Mouse (Mus musculus): Measurements from ENCODE around the gene Kdm5b. TPM values are rescaled to one million over a fixed set of nuclear protein-coding genes. Genes with fewer than 3 reads are reported as not detected.

Kdm5b gene
- polyA plus RNA-seq, 1 experiment from 2014 or later: 84.4 TPM

GRCm38 (mm10) chr1:134555871-134556670, 3.9 kb upstream of the Kdm5b start:
- Histone ChIP-seq H3K9me3 (ENCODE audit: control insufficient read depth, low read length) (no peaks in the 10 kb centered on the region), H3K36me3 (ENCODE audit: control insufficient read depth, insufficient read depth, low read length) (no peaks in the 10 kb centered on the region), H3K4me3 (ENCODE audit: low read depth, low read length) (peak overlapping the region; percentile 58), H3K4me1 (replicated peaks; ENCODE audit: control insufficient read depth, insufficient read depth, low read length) (peaks cover 2% of the 10 kb centered on the region; the same call in 1 of the 2 replicates), H3K4me2 (ENCODE audit: low read depth, low read length, severe bottlenecking) (peak overlapping the region; percentile 95), H3K9ac (ENCODE audit: low read length) (peak overlapping the region; percentile 76), H3K27ac (ENCODE audit: low read depth, low read length) (peak overlapping the region; percentile 73), H3K27me3 (ENCODE audit: control insufficient read depth, insufficient read depth, low read length) (no peaks in the 10 kb centered on the region; the same call in 1 of the 2 replicates)
- 1% methylated on average over 44 of the region's 46 CpGs for WGBS
- DNase-seq (ENCODE audit: low spot score) (peak; percentile 78), ATAC-seq (replicated peaks; ENCODE audit: low FRiP score) (peak; percentile 18)

- Histone ChIP-seq H3K9ac (ENCODE audit: low read length) (peak overlapping the region; percentile 76), H3K36me3 (ENCODE audit: control insufficient read depth, insufficient read depth, low read length) (no peaks in the 10 kb centered on the region), H3K9me3 (ENCODE audit: control insufficient read depth, low read length) (no peaks in the 10 kb centered on the region), H3K4me3 (ENCODE audit: low read depth, low read length) (peak overlapping the region; percentile 58), H3K27me3 (ENCODE audit: control insufficient read depth, insufficient read depth, low read length) (no peaks in the 10 kb centered on the region; the same call in 1 of the 2 replicates), H3K4me1 (replicated peaks; ENCODE audit: control insufficient read depth, insufficient read depth, low read length) (peaks cover 2% of the 10 kb centered on the region; the same call in 1 of the 2 replicates), H3K27ac (ENCODE audit: low read depth, low read length) (peak overlapping the region; percentile 73), H3K4me2 (ENCODE audit: low read depth, low read length, severe bottlenecking) (peak overlapping the region; percentile 95)
- under 1% methylated on average over 35 of the region's 35 CpGs for WGBS
- peak; percentile 97 for DNase-seq (ENCODE audit: low spot score)
- peak; percentile 97 for ATAC-seq (replicated peaks; ENCODE audit: low FRiP score)
Observed at GRCm38 (mm10) chr1:134556671-134557218, 3.2 kb upstream of the Kdm5b start.

DNA sequence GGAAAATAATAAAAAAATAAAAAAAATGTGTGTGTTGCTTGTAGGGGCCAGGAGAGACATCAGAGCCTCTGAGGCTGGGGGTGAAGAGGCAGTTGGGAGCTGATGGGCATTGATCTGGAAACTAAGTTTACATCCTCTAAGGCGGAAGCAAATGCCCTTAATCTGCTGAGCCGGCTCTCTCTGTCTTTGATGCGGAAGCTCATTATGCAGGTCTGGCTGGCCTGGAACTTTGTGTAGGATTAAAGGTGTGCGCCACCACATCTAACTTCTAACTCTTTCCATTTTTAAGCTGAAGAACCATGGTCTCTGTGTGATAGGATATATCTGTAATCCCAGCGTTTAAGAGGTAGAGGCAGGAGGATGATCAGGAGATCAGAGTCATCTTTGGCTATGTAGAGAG, 1.5 kb upstream of the Kdm5b start:
- 35% methylated on average over 5 of the region's 5 CpGs for WGBS
- no peak for DNase-seq (ENCODE audit: low spot score)
- H3K9me3 ChIP-seq (ENCODE audit: control insufficient read depth, low read length): no peaks in the 10 kb centered on the region
- no peak for ATAC-seq (replicated peaks; ENCODE audit: low FRiP score)
- no peak overlapping the region for H3K9ac ChIP-seq (ENCODE audit: low read length)
- H3K27me3 ChIP-seq (ENCODE audit: control insufficient read depth, insufficient read depth, low read length): no peaks in the 10 kb centered on the region; the same call in 1 of the 2 replicates
- no peak overlapping the region for H3K4me3 ChIP-seq (ENCODE audit: low read depth, low read length)
- H3K36me3 ChIP-seq (ENCODE audit: control insufficient read depth, insufficient read depth, low read length): no peaks in the 10 kb centered on the region
- no peak overlapping the region for H3K27ac ChIP-seq (ENCODE audit: low read depth, low read length)
- H3K4me2 ChIP-seq (ENCODE audit: low read depth, low read length, severe bottlenecking): no peak overlapping the region
- H3K4me1 ChIP-seq (replicated peaks; ENCODE audit: control insufficient read depth, insufficient read depth, low read length): peaks cover 2% of the 10 kb centered on the region; the same call in 1 of the 2 replicates

- ATAC-seq (replicated peaks; ENCODE audit: low FRiP score): no peak
- DNase-seq (ENCODE audit: low spot score): no peak
- WGBS: 79% methylated on average over 3 of the region's 3 CpGs
- no peaks in the 10 kb centered on the region for H3K36me3 ChIP-seq (ENCODE audit: control insufficient read depth, insufficient read depth, low read length)
- H3K27me3 ChIP-seq (ENCODE audit: control insufficient read depth, insufficient read depth, low read length): no peaks in the 10 kb centered on the region; the same call in 1 of the 2 replicates
- no peak overlapping the region for H3K27ac ChIP-seq (ENCODE audit: low read depth, low read length)
- H3K4me2 ChIP-seq (ENCODE audit: low read depth, low read length, severe bottlenecking): no peak overlapping the region
- no peak overlapping the region for H3K9ac ChIP-seq (ENCODE audit: low read length)
- no peaks in the 10 kb centered on the region for H3K9me3 ChIP-seq (ENCODE audit: control insufficient read depth, low read length)
- no peak overlapping the region for H3K4me3 ChIP-seq (ENCODE audit: low read depth, low read length)
- H3K4me1 ChIP-seq (replicated peaks; ENCODE audit: control insufficient read depth, insufficient read depth, low read length): peaks cover 2% of the 10 kb centered on the region; the same call in 1 of the 2 replicates
Observed at GRCm38 (mm10) chr1:134559226-134559625, 745 bp upstream of the Kdm5b start.

- H3K27me3 ChIP-seq (ENCODE audit: control insufficient read depth, insufficient read depth, low read length): no peaks in the 10 kb centered on the region; the same call in 1 of the 2 replicates
- no peaks in the 10 kb centered on the region for H3K36me3 ChIP-seq (ENCODE audit: control insufficient read depth, insufficient read depth, low read length)
- peak; percentile 15 for ATAC-seq (replicated peaks; ENCODE audit: low FRiP score)
- peak overlapping the region; percentile 100 for H3K4me3 ChIP-seq (ENCODE audit: low read depth, low read length)
- under 1% methylated on average over 30 of the region's 50 CpGs for WGBS
- peak overlapping the region; percentile 99 for H3K9ac ChIP-seq (ENCODE audit: low read length)
- H3K27ac ChIP-seq (ENCODE audit: low read depth, low read length): peak overlapping the region; percentile 82
- H3K4me1 ChIP-seq (replicated peaks; ENCODE audit: control insufficient read depth, insufficient read depth, low read length): peaks cover 2% of the 10 kb centered on the region; the same call in 1 of the 2 replicates
- peak overlapping the region; percentile 68 for H3K4me2 ChIP-seq (ENCODE audit: low read depth, low read length, severe bottlenecking)
- DNase-seq (ENCODE audit: low spot score): no peak
- no peaks in the 10 kb centered on the region for H3K9me3 ChIP-seq (ENCODE audit: control insufficient read depth, low read length)
Observed at GRCm38 (mm10) chr1:134560396-134560795, 425 bp downstream of the Kdm5b start.

DNA sequence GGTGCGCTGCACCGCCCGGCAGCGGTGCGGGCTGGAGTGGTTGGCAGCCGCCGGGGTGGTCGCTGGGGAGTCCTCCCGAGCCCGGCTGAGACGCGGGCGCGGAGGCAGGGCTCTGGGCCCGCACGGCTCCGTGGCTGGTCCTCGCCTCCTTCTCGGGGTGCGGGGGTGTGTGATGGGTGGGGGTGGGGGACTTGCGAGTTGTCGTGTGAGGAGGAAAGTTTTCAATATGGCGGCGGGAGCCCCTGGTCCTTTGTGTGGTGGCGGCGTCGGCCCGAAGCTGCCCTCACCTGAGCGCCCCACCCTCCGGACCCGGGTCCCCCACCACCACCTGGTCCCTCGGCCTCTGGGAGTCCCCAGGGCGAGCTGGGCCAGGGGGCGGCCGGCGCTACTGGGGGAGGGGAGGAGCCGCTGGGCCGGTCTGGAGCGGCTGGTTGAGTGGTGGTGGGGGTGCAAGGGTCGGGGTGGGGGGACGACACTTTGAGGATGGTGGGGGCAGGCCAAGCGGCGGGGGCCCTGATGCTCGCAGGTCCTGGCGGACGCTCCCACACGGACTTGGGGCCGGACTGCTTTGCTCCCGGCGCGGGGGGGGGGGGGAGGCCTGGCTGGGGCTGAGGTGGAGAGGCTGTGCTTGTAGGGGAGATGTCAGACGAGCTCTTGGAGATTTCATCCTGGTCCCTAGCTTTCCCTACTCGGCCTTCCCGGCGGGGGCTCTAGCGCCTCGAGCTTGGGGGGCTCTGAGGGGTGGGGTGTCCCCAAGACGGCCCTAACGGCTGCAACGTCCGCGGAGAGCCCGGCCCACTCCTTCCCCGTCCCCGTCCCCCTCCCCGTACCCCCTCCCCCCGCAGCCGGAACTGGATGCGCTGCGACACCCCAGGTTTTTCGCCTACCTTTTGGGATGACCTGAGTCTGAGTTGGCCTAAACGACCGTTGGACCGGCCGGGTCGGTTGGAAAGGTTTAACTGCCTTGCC, 1.1 kb downstream of the Kdm5b start:
- Histone ChIP-seq H3K27me3 (ENCODE audit: control insufficient read depth, insufficient read depth, low read length) (no peaks in the 10 kb centered on the region), H3K9me3 (ENCODE audit: control insufficient read depth, low read length) (no peaks in the 10 kb centered on the region), H3K4me3 (ENCODE audit: low read depth, low read length) (peak overlapping the region; percentile 100), H3K4me1 (replicated peaks; ENCODE audit: control insufficient read depth, insufficient read depth, low read length) (peaks cover 2% of the 10 kb centered on the region; the same call in 1 of the 2 replicates), H3K36me3 (ENCODE audit: control insufficient read depth, insufficient read depth, low read length) (no peaks in the 10 kb centered on the region), H3K9ac (ENCODE audit: low read length) (peak overlapping the region; percentile 99), H3K4me2 (ENCODE audit: low read depth, low read length, severe bottlenecking) (peak overlapping the region; percentile 68), H3K27ac (ENCODE audit: low read depth, low read length) (peak overlapping the region; percentile 82)
- DNase-seq (ENCODE audit: low spot score): peak; percentile 79
- peak; percentile 37; the same call in 1 of the 2 replicates for ATAC-seq (replicated peaks; ENCODE audit: low FRiP score)
- WGBS: under 1% methylated on average over 64 of the region's 76 CpGs

DNA sequence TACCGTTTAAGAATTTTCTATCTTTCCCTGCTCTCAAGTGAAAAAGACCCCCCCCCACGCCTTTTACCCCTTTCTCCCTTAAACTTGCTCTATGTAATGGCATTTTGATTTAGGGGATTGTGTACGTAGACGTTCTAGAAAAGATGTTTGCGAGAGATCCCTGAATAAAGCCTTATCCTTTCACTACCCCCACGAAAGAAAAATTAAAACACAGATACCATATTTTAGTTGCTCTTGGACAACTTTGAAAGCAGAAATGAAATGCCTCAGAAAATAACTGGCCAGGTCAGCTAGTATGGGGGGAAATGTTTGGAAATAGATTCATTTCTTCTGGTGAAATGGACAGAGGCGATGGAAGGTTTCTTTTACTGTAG, 1.8 kb downstream of the Kdm5b start:
- Histone ChIP-seq H3K36me3 (ENCODE audit: control insufficient read depth, insufficient read depth, low read length) (no peaks in the 10 kb centered on the region), H3K9me3 (ENCODE audit: control insufficient read depth, low read length) (no peaks in the 10 kb centered on the region), H3K27me3 (ENCODE audit: control insufficient read depth, insufficient read depth, low read length) (no peaks in the 10 kb centered on the region), H3K27ac (ENCODE audit: low read depth, low read length) (no peak overlapping the region), H3K4me3 (ENCODE audit: low read depth, low read length) (peak overlapping the region; percentile 100), H3K9ac (ENCODE audit: low read length) (peak overlapping the region; percentile 99), H3K4me1 (replicated peaks; ENCODE audit: control insufficient read depth, insufficient read depth, low read length) (peaks cover 2% of the 10 kb centered on the region; the same call in 1 of the 2 replicates), H3K4me2 (ENCODE audit: low read depth, low read length, severe bottlenecking) (peak overlapping the region; percentile 68)
- ATAC-seq (replicated peaks; ENCODE audit: low FRiP score): no peak
- 11% methylated on average over 7 of the region's 7 CpGs for WGBS
- no peak for DNase-seq (ENCODE audit: low spot score)

- Histone ChIP-seq H3K9ac (ENCODE audit: low read length) (peak overlapping the region; percentile 35; the same call in 1 of the 2 replicates), H3K9me3 (ENCODE audit: control insufficient read depth, low read length) (no peaks in the 10 kb centered on the region), H3K4me3 (ENCODE audit: low read depth, low read length) (peak overlapping the region; percentile 100), H3K27ac (ENCODE audit: low read depth, low read length) (no peak overlapping the region), H3K4me1 (replicated peaks; ENCODE audit: control insufficient read depth, insufficient read depth, low read length) (no peaks in the 10 kb centered on the region; the same call in 1 of the 2 replicates), H3K27me3 (ENCODE audit: control insufficient read depth, insufficient read depth, low read length) (no peaks in the 10 kb centered on the region), H3K4me2 (ENCODE audit: low read depth, low read length, severe bottlenecking) (peak overlapping the region; percentile 68), H3K36me3 (ENCODE audit: control insufficient read depth, insufficient read depth, low read length) (no peaks in the 10 kb centered on the region)
- DNase-seq (ENCODE audit: low spot score) (no peak), ATAC-seq (replicated peaks; ENCODE audit: low FRiP score) (no peak)
Observed at GRCm38 (mm10) chr1:134562457-134562856, 2.5 kb downstream of the Kdm5b start.

All from forebrain, embryonic 11.5 days (tissue).